ENCODE assay signal across 11 mouse cellular contexts in genomic region chrX:102081573-102082279, GRCm38 (mm10). TPM values are rescaled to one million over a fixed set of nuclear protein-coding genes. Genes with fewer than 3 reads are reported as not detected.
DNase-seq lines count a peak whose midpoint lies in the region; ATAC-seq and TF ChIP-seq lines count a peak whose summit lies in the region.
"Had no signal": no experiment of that assay in that cellular context is flagged by ENCODE, and none has a peak within 500 bp of the region (broad histone marks: within the 10 kb centered on the region; RNA-seq: fewer than 3 reads in every experiment).

No protein-coding gene starts in this region.

- no peaks in the 10 kb centered on the region for H3K36me3 ChIP-seq in forebrain, postnatal 0 days (ENCODE audit: insufficient read depth)
- H3K36me3 ChIP-seq in midbrain, embryonic 14.5 days (ENCODE audit: control insufficient read depth, insufficient read depth, low read length): no peaks in the 10 kb centered on the region
- H3K36me3 ChIP-seq: G1E had no signal

- H3K27me3 ChIP-seq in forebrain, postnatal 0 days (ENCODE audit: insufficient read depth, low read length): no peaks in the 10 kb centered on the region
- H3K27me3 ChIP-seq in midbrain, embryonic 14.5 days (ENCODE audit: control insufficient read depth, insufficient read depth, low read length): no peaks in the 10 kb centered on the region

- intact Hi-C loops in heart, postnatal 10 days (cut with DNase I): no loop called here

- H3K4me1 ChIP-seq in forebrain, postnatal 0 days (ENCODE audit: insufficient read depth): 0 out of 2 replicates have a peak, but pooled peaks cover 2% of the 10 kb centered on the region
- H3K4me1 ChIP-seq in midbrain, embryonic 14.5 days (ENCODE audit: control insufficient read depth, insufficient read depth, low read length): peaks cover 27% of the 10 kb centered on the region

- no peak overlapping the region for H3K9ac ChIP-seq in forebrain, postnatal 0 days
- H3K9ac ChIP-seq in midbrain, embryonic 14.5 days (replicated peaks; ENCODE audit: low read length): no peak overlapping the region

- no peak for TF ChIP-seq CTCF in forebrain, postnatal 0 days (IDR thresholded peaks at IDR 0.05; ENCODE audit: low read depth)

- peak overlapping the region; percentile 80 for H3K27ac ChIP-seq in forebrain, postnatal 0 days (ENCODE audit: low read depth, low read length)
- peak overlapping the region; percentile 90 for H3K27ac ChIP-seq in midbrain, embryonic 14.5 days (replicated peaks; ENCODE audit: low read depth, low read length)
- H3K27ac ChIP-seq: heart, adult 2 months had no signal

- no peaks in the 10 kb centered on the region for H3K9me3 ChIP-seq in forebrain, postnatal 0 days (ENCODE audit: low read length)
- H3K9me3 ChIP-seq in midbrain, embryonic 14.5 days (ENCODE audit: control insufficient read depth, low read length): no peaks in the 10 kb centered on the region
- H3K9me3 ChIP-seq: G1E had no signal

- WGBS in forebrain, postnatal 0 days: 29% methylated on average over 7 of the region's 7 CpGs
- 24% methylated on average over 7 of the region's 7 CpGs for WGBS in midbrain, embryonic 14.5 days

- peak; percentile 64 to 73 for DNase-seq in cerebellum, postnatal 14 days
- peak; percentile 76 for DNase-seq in forebrain, postnatal 0 days
- peak; percentile 83 for DNase-seq in midbrain, embryonic 14.5 days
- DNase-seq in layer of hippocampus, postnatal 36 days: no peak
- DNase-seq in heart, postnatal 10 days: no peak
- DNase-seq in spleen, postnatal 36 days (ENCODE audit: low spot score in 2 of 2): no peak
- DNase-seq: lung, postnatal 14 days had no signal

- ATAC-seq in cerebellum, adult (ENCODE audit: insufficient number of reproducible peaks, low FRiP score, low TSS enrichment): peak; percentile 87
- ATAC-seq in forebrain, postnatal 0 days: peak; percentile 95
- peak; percentile 92 for ATAC-seq in midbrain, embryonic 14.5 days (ENCODE audit: low FRiP score, low TSS enrichment)
- no peak for ATAC-seq in granulocyte monocyte progenitor cell, adult 5-6 weeks (replicated peaks; ENCODE audit: poor library complexity, severe bottlenecking)

- no peak overlapping the region for H3K4me2 ChIP-seq in forebrain, postnatal 0 days (ENCODE audit: low read depth)
- peak overlapping the region; percentile 26 for H3K4me2 ChIP-seq in midbrain, embryonic 14.5 days (ENCODE audit: low read length)

- no peak overlapping the region for H3K4me3 ChIP-seq in forebrain, postnatal 0 days (ENCODE audit: low read depth, low read length)
- H3K4me3 ChIP-seq in midbrain, embryonic 14.5 days (replicated peaks; ENCODE audit: low read depth, low read length): no peak overlapping the region
- H3K4me3 ChIP-seq: heart, adult 2 months had no signal

RNA-seq across cellular contexts. Expression of gene Rtl5, which starts 10.6 kb away (rescaled TPM):
- total RNA-seq in forebrain, postnatal 0 days (2014; rRNA removed): 25.5 and 39.5 TPM in 2 replicates
- polyA plus RNA-seq in forebrain, postnatal 0 days (2015; fragmentation: Nextera tagmentation; extraction: Ambion mirVana): 2.5 and 6.0 TPM in 2 replicates
- polyA plus RNA-seq in midbrain, embryonic 14.5 days (2014; fragmentation: Nextera tagmentation; extraction: Ambion mirVana): 4.9 and 8.1 TPM in 2 replicates
- total RNA-seq in layer of hippocampus, postnatal 36 days (2021): 10 to 100 TPM in 1 of 2 experiments, 1 to 10 TPM in 1; 10.0 to 12.1 TPM
- total RNA-seq in heart, postnatal 10 days (2021): 1 to 10 TPM; 2.1 to 2.8 TPM
- 2.1 and 4.4 TPM in 2 replicates for total RNA-seq in granulocyte monocyte progenitor cell, adult 5-6 weeks (2014; fragmentation: Nextera tagmentation)
- 0.52 and 1.6 TPM in 2 replicates for total RNA-seq in granulocyte monocyte progenitor cell, adult 5-6 weeks (2017)
- polyA plus RNA-seq: G1E had no signal

RNA-seq across cellular contexts. Expression of gene Pin4, which starts 37.5 kb away (rescaled TPM):
- total RNA-seq in forebrain, postnatal 0 days (2014; rRNA removed): 26.6 and 27.7 TPM in 2 replicates
- polyA plus RNA-seq in forebrain, postnatal 0 days (2015; fragmentation: Nextera tagmentation; extraction: Ambion mirVana): 52.6 and 76.6 TPM in 2 replicates
- polyA plus RNA-seq in midbrain, embryonic 14.5 days (2014; fragmentation: Nextera tagmentation; extraction: Ambion mirVana): 60.6 and 76.6 TPM in 2 replicates
- total RNA-seq in layer of hippocampus, postnatal 36 days (2021): 10 to 100 TPM; 33.5 to 35.8 TPM
- 10 to 100 TPM; 18.8 to 33.1 TPM for total RNA-seq in heart, postnatal 10 days (2021)
- total RNA-seq in granulocyte monocyte progenitor cell, adult 5-6 weeks (2014; fragmentation: Nextera tagmentation): 65.5 and 77.0 TPM in 2 replicates
- 83.2 and 99.1 TPM in 2 replicates for total RNA-seq in granulocyte monocyte progenitor cell, adult 5-6 weeks (2017)

Comparison
In these comparisons a context has a peak if more than half of its experiments do, and no peak if none do; other contexts are left out.
1. DNase-seq: peak in cerebellum, postnatal 14 days (2 of 2), forebrain, postnatal 0 days (single experiment) and midbrain, embryonic 14.5 days (single experiment); none in layer of hippocampus, postnatal 36 days (0 of 2), heart, postnatal 10 days (0 of 2) and spleen, postnatal 36 days (0 of 2).